Mouse (Mus musculus) G1E (cell line): ENCODE results near the gene Mettl5. TPM values are rescaled to one million over a fixed set of nuclear protein-coding genes. Genes with fewer than 3 reads are reported as not detected.
A peak's percentile ranks its signal among the peaks of the same experiment; 100 is the strongest.

ENCODE experiments used
- ATAC-seq: 2 replicates; pipeline ENCODE4 v1.8.0; 2016; ENCODE audit warnings: mild to moderate bottlenecking; ENCODE audit not compliant: insufficient number of reproducible peaks, poor library complexity, low FRiP score, severe bottlenecking; ENCODE audit errors: extremely low read depth
- DNase-seq: peaks from one replicate; pipeline ENCODE4 v3.0.0; 2012; ENCODE audit warnings: low spot score
- H3K27me3 ChIP-seq: 2 replicates; pipeline ENCODE4 v1.6.1; 2012; ENCODE audit warnings: mild to moderate bottlenecking, low read length, inconsistent platforms; ENCODE audit not compliant: insufficient read depth
- H3K36me3 ChIP-seq: replicated peaks from 2 replicates; pipeline ENCODE3; 2012; ENCODE audit warnings: mild to moderate bottlenecking, inconsistent platforms
- H3K4me1 ChIP-seq: 2 replicates; pipeline ENCODE4 v1.6.1; 2012; ENCODE audit warnings: low read depth, low read length, inconsistent platforms, mixed read lengths; ENCODE audit not compliant: insufficient read depth
- H3K4me3 ChIP-seq: 2 replicates; pipeline ENCODE4 v1.5.1; 2012; ENCODE audit warnings: low read depth, mild to moderate bottlenecking, inconsistent platforms, low read length, moderate library complexity, mixed read lengths
- H3K9me3 ChIP-seq: replicated peaks from 2 replicates; pipeline ENCODE4 v1.6.1; 2012; ENCODE audit warnings: inconsistent platforms
- CTCF ChIP-seq: IDR thresholded peaks from 2 replicates; pipeline ENCODE4 v1.5.1; 2012; ENCODE audit warnings: low read depth, low read length, inconsistent platforms, mixed read lengths
- GATA1 ChIP-seq: IDR thresholded peaks from 2 replicates; pipeline ENCODE4 v1.6.1; 2012; ENCODE audit warnings: borderline replicate concordance, low read length, inconsistent platforms, mixed read lengths
- GATA2 ChIP-seq: IDR thresholded peaks from 2 replicates; pipeline ENCODE4 v1.6.1; 2012; ENCODE audit warnings: low read depth, low read length, inconsistent platforms, borderline replicate concordance
- POLR2AphosphoS5 ChIP-seq: IDR thresholded peaks from 2 replicates; pipeline ENCODE4 v1.6.1; 2012; ENCODE audit warnings: low read depth, low read length, inconsistent platforms; ENCODE audit not compliant: insufficient replicate concordance
- TAL1 ChIP-seq: conservative IDR thresholded peaks from 2 replicates; pipeline ENCODE4 v1.6.1; 2012; ENCODE audit warnings: low read depth, low read length, inconsistent platforms, mixed read lengths
- polyA plus RNA-seq: library from polyadenylated mRNA; stranded (reverse); fragments of >175 nt; gene quantifications from 2 replicates; pipeline ENCODE4 v1.2.3, GENCODE M21; 2012
- total RNA-seq, 2 experiments: library from RNA; stranded (forward) in 1 of 2; stranded (reverse) in 1 of 2; fragments of 200-1000 nt in 1 of 2; fragments of >200 nt in 1 of 2; fragmentation: Nextera tagmentation in 1 of 2; gene quantifications; 2 replicates each; pipeline ENCODE4 v1.2.3; 2014 to 2017

The Mettl5 gene
- total and polyA plus RNA-seq, 3 experiments: 28.1 to 76.4 (median 36.9) TPM

GRCm38 (mm10) chr2:69861485-69862091 is 23.8 kb downstream of the Mettl5 start, which contains the start of gene Ssb:
TSS of gene Ssb (plus strand) at chr2:69861562.
- peak within 1 kb of the TSS; percentile 94 for H3K4me3 ChIP-seq
- DNase-seq (peak; percentile 84), ATAC-seq (peak; percentile 65; the same call in 1 of the 2 replicates)
- H3K9me3 ChIP-seq: no peaks in the 10 kb centered on the region
- TF ChIP-seq CTCF (no peak), POLR2AphosphoS5 (no peak), TAL1 (no peak), GATA2 (no peak), GATA1 (no peak)
- peaks cover 26% of the 10 kb centered on the region for H3K4me1 ChIP-seq
- peaks cover 18% of the 10 kb centered on the region for H3K36me3 ChIP-seq
- no peaks in the 10 kb centered on the region for H3K27me3 ChIP-seq

GRCm38 (mm10) chr2:69860972-69861452 is 24.4 kb downstream of the Mettl5 start:
- DNase-seq (peak; percentile 6), ATAC-seq (peak; percentile 75)
- TF ChIP-seq POLR2AphosphoS5: no peak
- TF ChIP-seq CTCF: no peak
- TF ChIP-seq GATA1: no peak
- TF ChIP-seq GATA2: no peak
- TF ChIP-seq TAL1: no peak
- Histone ChIP-seq H3K4me3 (peak overlapping the region; percentile 94), H3K36me3 (peaks cover 14% of the 10 kb centered on the region), H3K27me3 (no peaks in the 10 kb centered on the region), H3K9me3 (no peaks in the 10 kb centered on the region), H3K4me1 (peaks cover 26% of the 10 kb centered on the region)

DNA sequence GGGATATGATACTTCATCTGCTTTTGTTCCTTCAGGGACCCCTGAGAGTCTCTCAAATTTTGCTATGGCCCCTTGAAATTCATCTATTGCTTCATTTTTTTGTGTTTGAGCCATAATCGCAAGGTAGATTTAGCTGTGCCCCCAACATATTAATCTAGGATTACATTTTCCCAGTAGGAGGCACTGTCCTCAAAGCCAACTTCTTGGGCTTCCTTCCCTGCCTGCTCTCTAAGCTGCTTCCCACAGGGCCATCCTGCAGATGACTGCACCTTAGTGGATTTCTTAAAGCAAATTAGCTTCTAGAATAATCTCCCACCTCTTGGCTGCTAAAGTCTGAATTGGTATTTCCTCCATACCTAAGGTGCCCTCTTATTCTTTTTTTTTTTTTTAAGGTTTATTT is 27.5 kb downstream of the Mettl5 start:
- DNase-seq (no peak), ATAC-seq (no peak)
- H3K27me3 ChIP-seq: 0 out of 2 replicates have a peak, but pooled peaks cover 2% of the 10 kb centered on the region
- no peaks in the 10 kb centered on the region for H3K9me3 ChIP-seq
- no peak overlapping the region for H3K4me3 ChIP-seq
- peaks cover 22% of the 10 kb centered on the region for H3K4me1 ChIP-seq
- TF ChIP-seq CTCF (0 out of 2 replicates have a peak, but pooled peaks have one; percentile 12), GATA1 (no peak)
- H3K36me3 ChIP-seq: no peaks in the 10 kb centered on the region

DNA sequence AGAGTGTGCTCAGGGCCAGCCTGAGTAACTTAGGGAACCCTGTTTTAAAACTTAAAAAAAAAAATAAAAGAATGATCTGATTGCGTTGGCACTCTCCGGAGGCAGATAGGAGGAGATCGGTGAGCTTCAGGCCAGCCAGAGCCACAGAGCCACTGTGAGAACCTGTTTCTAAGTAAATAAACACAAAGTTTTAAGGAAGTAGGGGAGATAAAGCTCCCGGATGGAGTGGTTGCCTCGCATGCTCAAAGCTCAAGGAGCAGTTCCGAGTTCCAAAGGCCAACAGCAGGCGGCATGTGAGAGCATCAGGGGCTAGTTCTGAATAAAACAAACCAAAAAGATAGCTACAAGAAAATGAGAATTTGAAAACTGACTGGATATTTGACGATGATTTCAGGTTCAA is 29.0 kb downstream of the Mettl5 start:
- no peaks in the 10 kb centered on the region for H3K9me3 ChIP-seq
- no peak for ATAC-seq
- H3K4me3 ChIP-seq: no peak overlapping the region
- peak; percentile 10 for DNase-seq
- TF ChIP-seq CTCF: no peak
- TF ChIP-seq POLR2AphosphoS5: no peak
- TF ChIP-seq GATA1: no peak
- TF ChIP-seq GATA2: no peak
- no peak for TF ChIP-seq TAL1
- peaks cover 13% of the 10 kb centered on the region; the same call in 1 of the 2 replicates for H3K27me3 ChIP-seq
- peaks cover 29% of the 10 kb centered on the region for H3K4me1 ChIP-seq
- no peaks in the 10 kb centered on the region for H3K36me3 ChIP-seq

GRCm38 (mm10) chr2:69851427-69852058 is 33.9 kb downstream of the Mettl5 start:
- Histone ChIP-seq H3K9me3 (no peaks in the 10 kb centered on the region), H3K27me3 (peaks cover 28% of the 10 kb centered on the region), H3K36me3 (no peaks in the 10 kb centered on the region), H3K4me1 (peaks cover 16% of the 10 kb centered on the region), H3K4me3 (no peak overlapping the region)
- DNase-seq (no peak), ATAC-seq (no peak)
- TF ChIP-seq GATA2 (no peak), TAL1 (no peak), GATA1 (no peak), POLR2AphosphoS5 (no peak), CTCF (no peak)

DNA sequence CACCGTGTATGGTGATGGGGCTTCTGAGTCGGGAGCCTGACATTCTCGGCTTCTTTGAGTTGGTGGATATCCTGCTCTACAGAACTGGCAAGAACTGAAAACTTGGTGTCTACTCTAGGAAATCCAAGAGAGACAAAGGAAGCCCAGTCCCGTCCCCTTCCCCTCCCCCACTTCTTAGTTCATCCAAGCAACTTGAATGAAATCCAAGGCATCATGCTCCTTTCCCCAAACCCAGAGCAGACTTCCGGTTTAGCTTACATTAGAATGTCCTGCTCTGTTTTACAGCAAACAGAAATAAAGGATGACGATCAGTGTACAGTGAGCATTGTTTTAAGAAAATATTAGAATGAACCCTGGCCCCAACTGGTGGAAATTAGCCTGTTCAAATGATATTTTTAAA is 36.2 kb downstream of the Mettl5 start:
- TF ChIP-seq TAL1 (no peak), POLR2AphosphoS5 (no peak), CTCF (no peak), GATA1 (no peak), GATA2 (no peak)
- ATAC-seq (no peak), DNase-seq (no peak)
- Histone ChIP-seq H3K4me3 (no peak overlapping the region), H3K4me1 (peaks cover 8% of the 10 kb centered on the region), H3K27me3 (peaks cover 28% of the 10 kb centered on the region), H3K36me3 (no peaks in the 10 kb centered on the region), H3K9me3 (no peaks in the 10 kb centered on the region)
